Mouse (Mus musculus) kidney, adult 2 months (tissue): ENCODE results near the gene Tsc22d3. TPM values are rescaled to one million over a fixed set of nuclear protein-coding genes. Genes with fewer than 3 reads are reported as not detected.
"Not testable (repeated sequence)": the region's sequence is repeated elsewhere in the genome, so short reads cannot be mapped to it uniquely, and the experiment has no call there.

Source experiments
- DNase-seq: peaks from one replicate; pipeline ENCODE4 v3.0.0; 2021
- H3K27ac ChIP-seq: fragments of 200-500 bp; 2 replicates; pipeline ENCODE4 v1.5.1; 2012; ENCODE audit warnings: low read depth, low read length, control low read depth, inconsistent platforms; ENCODE audit not compliant: insufficient read depth
- H3K27me3 ChIP-seq: fragments of 200-500 bp; replicated peaks from 2 replicates; pipeline ENCODE4 v1.6.1; 2012; ENCODE audit warnings: mild to moderate bottlenecking, moderate library complexity, low read length, inconsistent platforms; ENCODE audit not compliant: control insufficient read depth, insufficient read depth
- H3K36me3 ChIP-seq: fragments of 200-500 bp; 2 replicates; pipeline ENCODE4 v1.6.1; 2012; ENCODE audit warnings: mild to moderate bottlenecking, moderate library complexity, low read length, inconsistent platforms; ENCODE audit not compliant: control insufficient read depth, insufficient read depth
- H3K4me1 ChIP-seq: fragments of 200-500 bp; 2 replicates; pipeline ENCODE4 v1.6.1; 2011; ENCODE audit warnings: low read length; ENCODE audit not compliant: control insufficient read depth, insufficient read depth
- H3K4me3 ChIP-seq: fragments of 200-500 bp; 2 replicates; pipeline ENCODE4 v1.5.1; 2011; ENCODE audit warnings: mild to moderate bottlenecking, low read depth, low read length, control low read depth; ENCODE audit not compliant: insufficient read depth
- CTCF ChIP-seq: fragments of 200-500 bp; conservative IDR thresholded peaks from 2 replicates; pipeline ENCODE4 v1.5.1; 2011; ENCODE audit warnings: low read depth, mild to moderate bottlenecking, control low read depth, low read length, moderate library complexity, mixed read lengths; ENCODE audit not compliant: insufficient read depth, insufficient read length
- POLR2A ChIP-seq: fragments of 200-500 bp; IDR thresholded peaks from one replicate; pipeline ENCODE4 v1.6.1; 2011; ENCODE audit warnings: low read depth, low read length, control low read depth
- WGBS: fragments of 180-500 bp; shearing (Covaris S2); methylation state at CpG from one replicate; pipeline ENCODE4 v1.1.7; 2018; 5-methylcytosine and 5-hydroxymethylcytosine counted together
- polyA plus RNA-seq: library from polyadenylated mRNA; depleted of rRNA; stranded (reverse); fragments of >200 nt; gene quantifications from 2 replicates; pipeline ENCODE4 v1.2.3, GENCODE M21; 2012

Gene Tsc22d3
- polyA plus RNA-seq, 1 experiment: 51.6 TPM

- peak; percentile 98 for DNase-seq
- TF ChIP-seq CTCF: no peak
- peak; percentile 42 for TF ChIP-seq POLR2A
- no peaks in the 10 kb centered on the region for H3K27me3 ChIP-seq
- peak overlapping the region; percentile 94 for H3K27ac ChIP-seq
- no peaks in the 10 kb centered on the region for H3K36me3 ChIP-seq
- peak overlapping the region; percentile 8; the same call in 1 of the 2 replicates for H3K4me3 ChIP-seq
- 2% methylated on average over 25 of the region's 25 CpGs for WGBS
- H3K4me1 ChIP-seq: peaks cover 16% of the 10 kb centered on the region; the same call in 1 of the 2 replicates
Observed at GRCm38 (mm10) chrX:140520146-140521102, 80.0 kb downstream of the Tsc22d3 start.

- 91% methylated on average over 8 of the region's 8 CpGs for WGBS
- TF ChIP-seq POLR2A: no peak
- TF ChIP-seq CTCF: no peak
- no peak overlapping the region for H3K27ac ChIP-seq
Observed at GRCm38 (mm10) chrX:140518351-140518750, 82.1 kb downstream of the Tsc22d3 start.

GRCm38 (mm10) chrX:140513379-140513778, 87.1 kb downstream of the Tsc22d3 start:
- Histone ChIP-seq H3K4me1 (peaks cover 24% of the 10 kb centered on the region; the same call in 1 of the 2 replicates), H3K27me3 (no peaks in the 10 kb centered on the region), H3K36me3 (no peaks in the 10 kb centered on the region), H3K4me3 (no peak overlapping the region), H3K27ac (no peak overlapping the region)
- no peak for TF ChIP-seq POLR2A
- TF ChIP-seq CTCF: no peak
- DNase-seq: no peak
- 75% methylated on average over 2 of the region's 2 CpGs for WGBS

More at GRCm38 (mm10) chrX:140518351-140518750, 82.1 kb downstream of the Tsc22d3 start:
- Histone ChIP-seq H3K4me3 (no peak overlapping the region), H3K36me3 (no peaks in the 10 kb centered on the region), H3K4me1 (peaks cover 20% of the 10 kb centered on the region; the same call in 1 of the 2 replicates), H3K27me3 (no peaks in the 10 kb centered on the region)
- DNase-seq: no peak

- Histone ChIP-seq H3K36me3 (no peaks in the 10 kb centered on the region), H3K27ac (peak overlapping the region; percentile 75), H3K4me3 (no peak overlapping the region), H3K27me3 (no peaks in the 10 kb centered on the region), H3K4me1 (peaks cover 24% of the 10 kb centered on the region; the same call in 1 of the 2 replicates)
- TF ChIP-seq CTCF: no peak
- TF ChIP-seq POLR2A: no peak
- DNase-seq: peak; percentile 60
- 45% methylated on average over 7 of the region's 7 CpGs for WGBS
Observed at GRCm38 (mm10) chrX:140511687-140512651, 88.5 kb downstream of the Tsc22d3 start.

GRCm38 (mm10) chrX:140510696-140511429, 89.6 kb downstream of the Tsc22d3 start:
- no peak for TF ChIP-seq POLR2A
- no peak for TF ChIP-seq CTCF
- Histone ChIP-seq H3K4me3 (no peak overlapping the region), H3K36me3 (no peaks in the 10 kb centered on the region), H3K27ac (peak overlapping the region; percentile 51), H3K4me1 (peaks cover 32% of the 10 kb centered on the region; the same call in 1 of the 2 replicates), H3K27me3 (no peaks in the 10 kb centered on the region)
- peak; percentile 93 for DNase-seq
- 17% methylated on average over 24 of the region's 24 CpGs for WGBS

- peaks cover 37% of the 10 kb centered on the region; the same call in 1 of the 2 replicates for H3K4me1 ChIP-seq
- DNase-seq: peak; percentile 52
- TF ChIP-seq POLR2A (no peak), CTCF (no peak)
- H3K27me3 ChIP-seq: no peaks in the 10 kb centered on the region
- no peaks in the 10 kb centered on the region for H3K36me3 ChIP-seq
- peak overlapping the region; percentile 51; the same call in 1 of the 2 replicates for H3K27ac ChIP-seq
- H3K4me3 ChIP-seq: no peak overlapping the region
- 33% methylated on average over 6 of the region's 6 CpGs for WGBS
Observed at GRCm38 (mm10) chrX:140509817-140510216, 90.6 kb downstream of the Tsc22d3 start.

GRCm38 (mm10) chrX:140508791-140509190, 91.7 kb downstream of the Tsc22d3 start:
- H3K4me3 ChIP-seq, H3K36me3 ChIP-seq, DNase-seq, H3K27me3 ChIP-seq, H3K27ac ChIP-seq: not testable (repeated sequence)
- WGBS: 93% methylated on average over 4 of the region's 4 CpGs
- peaks cover 36% of the 10 kb centered on the region; the same call in 1 of the 2 replicates for H3K4me1 ChIP-seq
